Mouse (Mus musculus): ENCODE measurements at regions not wholly inside any gene's neighbourhood (a gene's known extent, or its start where the extent isn't known, plus 50 kb on each side); places are given as distances from the start of the nearest gene placed in this dataset.
A peak's percentile ranks its signal among the peaks of the same experiment; 100 is the strongest.

- Histone ChIP-seq H3K27me3 (no peaks in the 10 kb centered on the region), H3K4me2 (no peak overlapping the region), H3K9me3 (no peaks in the 10 kb centered on the region), H3K36me3 (no peaks in the 10 kb centered on the region), H3K27ac (replicated peaks) (no peak overlapping the region), H3K9ac (no peak overlapping the region), H3K4me1 (replicated peaks) (no peaks in the 10 kb centered on the region), H3K4me3 (no peak overlapping the region)
- ATAC-seq (ENCODE audit: low FRiP score, low read depth) = no peak
- 91% methylated on average over 2 of the region's 2 CpGs for WGBS
These were observed 161.3 kb upstream of the Srrm4 start for GRCm38 (mm10) chr5:116752941-116753340.

- H3K4me3 ChIP-seq = no peak overlapping the region
- H3K27me3 ChIP-seq = no peaks in the 10 kb centered on the region
- no peaks in the 10 kb centered on the region for H3K4me1 ChIP-seq (replicated peaks)
- no peak for ATAC-seq (ENCODE audit: low FRiP score, low read depth)
- 53% methylated on average over 1 of the region's 1 CpGs for WGBS
- H3K27ac ChIP-seq (replicated peaks) = no peak overlapping the region
- H3K9ac ChIP-seq = no peak overlapping the region
- H3K9me3 ChIP-seq = no peaks in the 10 kb centered on the region
- H3K36me3 ChIP-seq = no peaks in the 10 kb centered on the region
- no peak overlapping the region for H3K4me2 ChIP-seq
These were observed 160.5 kb upstream of the Srrm4 start for GRCm38 (mm10) chr5:116752096-116752495.

GRCm38 (mm10) chr5:116745776-116746175 is 154.2 kb upstream of the Srrm4 start:
- no peak overlapping the region for H3K4me3 ChIP-seq
- peaks cover 5% of the 10 kb centered on the region for H3K4me1 ChIP-seq (replicated peaks)
- 95% methylated on average over 4 of the region's 4 CpGs for WGBS
- H3K27me3 ChIP-seq = no peaks in the 10 kb centered on the region
- no peaks in the 10 kb centered on the region for H3K36me3 ChIP-seq
- no peak overlapping the region for H3K27ac ChIP-seq (replicated peaks)
- no peak overlapping the region for H3K9ac ChIP-seq
- no peak overlapping the region for H3K4me2 ChIP-seq
- H3K9me3 ChIP-seq = no peaks in the 10 kb centered on the region
- ATAC-seq (ENCODE audit: low FRiP score, low read depth) = no peak

- ATAC-seq (ENCODE audit: low FRiP score, low read depth) = no peak; the same call in 1 of the 2 replicates
- no peak overlapping the region for H3K9ac ChIP-seq
- H3K36me3 ChIP-seq = no peaks in the 10 kb centered on the region
- no peak overlapping the region for H3K4me2 ChIP-seq
- no peaks in the 10 kb centered on the region for H3K27me3 ChIP-seq
- no peak overlapping the region for H3K4me3 ChIP-seq
- H3K27ac ChIP-seq (replicated peaks) = no peak overlapping the region
- peaks cover 5% of the 10 kb centered on the region for H3K4me1 ChIP-seq (replicated peaks)
- 28% methylated on average over 10 of the region's 10 CpGs for whole genome bisulfite sequencing
- no peaks in the 10 kb centered on the region for H3K9me3 ChIP-seq
These were observed 152.8 kb upstream of the Srrm4 start for GRCm38 (mm10) chr5:116744389-116744788.

GRCm38 (mm10) chr5:116735622-116736021 is 144.0 kb upstream of the Srrm4 start:
- H3K4me3 ChIP-seq = no peak overlapping the region
- H3K4me2 ChIP-seq = no peak overlapping the region
- H3K27ac ChIP-seq (replicated peaks) = no peak overlapping the region
- no peaks in the 10 kb centered on the region for H3K27me3 ChIP-seq
- no peak overlapping the region for H3K9ac ChIP-seq
- ATAC-seq (ENCODE audit: low FRiP score, low read depth) = no peak
- WGBS = 92% methylated on average over 4 of the region's 4 CpGs
- no peaks in the 10 kb centered on the region for H3K9me3 ChIP-seq
- no peaks in the 10 kb centered on the region for H3K4me1 ChIP-seq (replicated peaks)
- no peaks in the 10 kb centered on the region for H3K36me3 ChIP-seq

GRCm38 (mm10) chr5:116731509-116731908 is 139.9 kb upstream of the Srrm4 start:
- Histone ChIP-seq H3K9me3 (no peaks in the 10 kb centered on the region), H3K4me3 (no peak overlapping the region), H3K36me3 (no peaks in the 10 kb centered on the region), H3K9ac (no peak overlapping the region), H3K4me2 (no peak overlapping the region), H3K27ac (replicated peaks) (no peak overlapping the region), H3K4me1 (replicated peaks) (no peaks in the 10 kb centered on the region), H3K27me3 (no peaks in the 10 kb centered on the region)
- 88% methylated on average over 3 of the region's 3 CpGs for WGBS
- no peak for ATAC-seq (ENCODE audit: low FRiP score, low read depth)

- no peak overlapping the region for H3K4me3 ChIP-seq
- no peak overlapping the region for H3K4me2 ChIP-seq
- no peaks in the 10 kb centered on the region for H3K36me3 ChIP-seq
- 66% methylated on average over 1 of the region's 1 CpGs for WGBS
- no peak for ATAC-seq (ENCODE audit: low FRiP score, low read depth)
- no peak overlapping the region for H3K9ac ChIP-seq
- H3K9me3 ChIP-seq = no peaks in the 10 kb centered on the region
- H3K27me3 ChIP-seq = no peaks in the 10 kb centered on the region
- peaks cover 7% of the 10 kb centered on the region; the same call in 1 of the 2 replicates for H3K4me1 ChIP-seq (replicated peaks)
- no peak overlapping the region for H3K27ac ChIP-seq (replicated peaks)
These were observed 127.6 kb upstream of the Srrm4 start for GRCm38 (mm10) chr5:116719200-116719599.

GRCm38 (mm10) chr5:116714256-116714655 is 122.6 kb upstream of the Srrm4 start:
- Histone ChIP-seq H3K4me3 (no peak overlapping the region), H3K4me1 (replicated peaks) (peaks cover 4% of the 10 kb centered on the region; the same call in 1 of the 2 replicates), H3K4me2 (no peak overlapping the region), H3K9ac (no peak overlapping the region), H3K27ac (replicated peaks) (no peak overlapping the region), H3K36me3 (no peaks in the 10 kb centered on the region), H3K27me3 (no peaks in the 10 kb centered on the region), H3K9me3 (no peaks in the 10 kb centered on the region)
- ATAC-seq (ENCODE audit: low FRiP score, low read depth) = no peak
- 33% methylated on average over 7 of the region's 7 CpGs for WGBS

GRCm38 (mm10) chr5:116712056-116712455 is 120.4 kb upstream of the Srrm4 start:
- no peak overlapping the region for H3K4me2 ChIP-seq
- H3K4me1 ChIP-seq (replicated peaks) = no peaks in the 10 kb centered on the region
- H3K27ac ChIP-seq (replicated peaks) = no peak overlapping the region
- H3K27me3 ChIP-seq = no peaks in the 10 kb centered on the region
- no peak overlapping the region for H3K4me3 ChIP-seq
- no peaks in the 10 kb centered on the region for H3K36me3 ChIP-seq
- no peaks in the 10 kb centered on the region for H3K9me3 ChIP-seq
- 63% methylated on average over 3 of the region's 3 CpGs for WGBS
- ATAC-seq (ENCODE audit: low FRiP score, low read depth) = no peak
- H3K9ac ChIP-seq = no peak overlapping the region

- H3K4me2 ChIP-seq = no peak overlapping the region
- no peak overlapping the region for H3K9ac ChIP-seq
- WGBS = 30% methylated on average over 6 of the region's 6 CpGs
- ATAC-seq (ENCODE audit: low FRiP score, low read depth) = no peak
- H3K36me3 ChIP-seq = no peaks in the 10 kb centered on the region
- H3K9me3 ChIP-seq = no peaks in the 10 kb centered on the region
- H3K4me3 ChIP-seq = no peak overlapping the region
- H3K27me3 ChIP-seq = no peaks in the 10 kb centered on the region
- no peak overlapping the region for H3K27ac ChIP-seq (replicated peaks)
- no peaks in the 10 kb centered on the region for H3K4me1 ChIP-seq (replicated peaks)
These were observed 116.9 kb upstream of the Srrm4 start for GRCm38 (mm10) chr5:116708505-116708904.

GRCm38 (mm10) chr5:116662466-116662865 is 70.8 kb upstream of the Srrm4 start:
- no peak overlapping the region for H3K4me3 ChIP-seq
- H3K27ac ChIP-seq (replicated peaks) = peak overlapping the region; percentile 47
- no peaks in the 10 kb centered on the region for H3K9me3 ChIP-seq
- H3K36me3 ChIP-seq = no peaks in the 10 kb centered on the region
- H3K27me3 ChIP-seq = no peaks in the 10 kb centered on the region
- H3K9ac ChIP-seq = no peak overlapping the region
- 0 out of 2 replicates have a peak, but pooled peaks cover 11% of the 10 kb centered on the region for H3K4me1 ChIP-seq (replicated peaks)
- WGBS = 39% methylated on average over 5 of the region's 5 CpGs
- ATAC-seq (ENCODE audit: low FRiP score, low read depth) = peak; percentile 30; the same call in 1 of the 2 replicates
- H3K4me2 ChIP-seq = no peak overlapping the region

- Histone ChIP-seq H3K36me3 (no peaks in the 10 kb centered on the region), H3K4me3 (no peak overlapping the region), H3K27ac (replicated peaks) (peak overlapping the region; percentile 47; the same call in 1 of the 2 replicates), H3K27me3 (no peaks in the 10 kb centered on the region), H3K4me2 (no peak overlapping the region), H3K4me1 (replicated peaks) (0 out of 2 replicates have a peak, but pooled peaks cover 11% of the 10 kb centered on the region), H3K9me3 (no peaks in the 10 kb centered on the region), H3K9ac (no peak overlapping the region)
- no peak for ATAC-seq (ENCODE audit: low FRiP score, low read depth)
- 25% methylated on average over 2 of the region's 2 CpGs for WGBS
These were observed 70.2 kb upstream of the Srrm4 start for GRCm38 (mm10) chr5:116661851-116662250.

All from hindbrain, embryonic 15.5 days (tissue).